Mouse (Mus musculus): ENCODE results near the gene Tubgcp6. TPM values are rescaled to one million over a fixed set of nuclear protein-coding genes. Genes with fewer than 3 reads are reported as not detected.

Gene Tubgcp6
- total and polyA plus RNA-seq, 2 experiments, result 6.5 to 13.2 TPM

DNA sequence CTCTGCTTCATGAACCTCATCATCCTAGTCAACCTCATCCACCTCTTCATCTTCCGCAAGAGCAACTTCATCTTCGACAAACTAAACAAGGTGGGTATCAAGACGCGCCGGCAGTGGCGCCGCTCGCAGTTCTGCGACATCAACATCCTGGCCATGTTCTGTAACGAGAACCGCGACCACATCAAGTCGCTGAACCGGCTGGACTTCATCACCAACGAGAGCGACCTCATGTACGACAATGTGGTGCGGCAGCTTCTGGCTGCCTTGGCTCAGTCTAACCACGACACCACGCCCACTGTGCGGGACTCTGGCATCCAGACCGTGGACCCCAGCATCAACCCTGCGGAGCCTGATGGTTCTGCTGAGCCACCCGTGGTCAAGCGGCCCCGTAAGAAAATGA lies 54.7 kb downstream of the Tubgcp6 start:
- no peak for DNase-seq (ENCODE audit: extremely low read depth, low read depth, low spot score)
- H3K4me1 ChIP-seq (ENCODE audit: control insufficient read depth, insufficient read depth, low read length), result no peaks in the 10 kb centered on the region

DNA sequence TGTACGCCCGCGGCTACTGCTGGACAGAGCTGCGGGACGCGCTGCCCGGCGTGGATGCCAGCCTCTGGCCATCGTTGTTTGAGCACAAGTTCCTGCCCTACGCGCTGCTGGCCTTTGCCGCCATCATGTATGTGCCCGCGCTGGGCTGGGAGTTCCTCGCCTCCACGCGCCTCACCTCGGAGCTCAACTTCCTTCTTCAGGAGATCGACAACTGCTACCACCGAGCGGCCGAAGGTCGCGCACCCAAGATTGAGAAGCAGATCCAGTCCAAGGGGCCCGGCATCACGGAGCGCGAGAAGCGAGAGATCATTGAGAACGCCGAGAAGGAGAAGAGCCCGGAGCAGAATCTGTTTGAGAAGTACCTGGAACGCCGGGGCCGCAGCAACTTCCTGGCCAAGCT lies 55.3 kb downstream of the Tubgcp6 start:
- TF ChIP-seq POLR2A (IDR thresholded peaks at IDR 0.05; ENCODE audit: extremely low read depth, insufficient read depth, low read length), result no peak
- TF ChIP-seq CTCF (IDR thresholded peaks at IDR 0.05; ENCODE audit: low read depth, low read length), result no peak
- no peaks in the 10 kb centered on the region for H3K36me3 ChIP-seq (ENCODE audit: control insufficient read depth, insufficient read depth, low read length)
- H3K27ac ChIP-seq (replicated peaks; ENCODE audit: insufficient read depth, low read depth, low read length), result no peak overlapping the region
- no peaks in the 10 kb centered on the region for H3K4me1 ChIP-seq (ENCODE audit: control insufficient read depth, insufficient read depth, low read length)
- no peak overlapping the region for H3K4me3 ChIP-seq (ENCODE audit: insufficient read depth, low read depth, low read length)
- no peak overlapping the region for H3K9ac ChIP-seq (ENCODE audit: low read depth, low read length)
- DNase-seq (ENCODE audit: extremely low read depth, low read depth, low spot score), result no peak
- peaks cover 20% of the 10 kb centered on the region for H3K27me3 ChIP-seq (ENCODE audit: control insufficient read depth, insufficient read depth, low read length)
- no peaks in the 10 kb centered on the region for H3K79me2 ChIP-seq (ENCODE audit: control insufficient read depth, insufficient read depth, low read length)
- 19% methylated on average over 35 of the region's 35 CpGs for WGBS

More for the DNA sequence above, 54.7 kb downstream of the Tubgcp6 start:
- H3K4me3 ChIP-seq (ENCODE audit: insufficient read depth, low read depth, low read length), result no peak overlapping the region
- 22% methylated on average over 26 of the region's 26 CpGs for WGBS
- no peaks in the 10 kb centered on the region for H3K79me2 ChIP-seq (ENCODE audit: control insufficient read depth, insufficient read depth, low read length)
- TF ChIP-seq CTCF (IDR thresholded peaks at IDR 0.05; ENCODE audit: low read depth, low read length) (no peak), POLR2A (IDR thresholded peaks at IDR 0.05; ENCODE audit: extremely low read depth, insufficient read depth, low read length) (no peak)
- no peak overlapping the region for H3K9ac ChIP-seq (ENCODE audit: low read depth, low read length)
- no peaks in the 10 kb centered on the region for H3K36me3 ChIP-seq (ENCODE audit: control insufficient read depth, insufficient read depth, low read length)
- H3K27me3 ChIP-seq (ENCODE audit: control insufficient read depth, insufficient read depth, low read length), result peaks cover 20% of the 10 kb centered on the region
- H3K27ac ChIP-seq (replicated peaks; ENCODE audit: insufficient read depth, low read depth, low read length), result no peak overlapping the region

DNA sequence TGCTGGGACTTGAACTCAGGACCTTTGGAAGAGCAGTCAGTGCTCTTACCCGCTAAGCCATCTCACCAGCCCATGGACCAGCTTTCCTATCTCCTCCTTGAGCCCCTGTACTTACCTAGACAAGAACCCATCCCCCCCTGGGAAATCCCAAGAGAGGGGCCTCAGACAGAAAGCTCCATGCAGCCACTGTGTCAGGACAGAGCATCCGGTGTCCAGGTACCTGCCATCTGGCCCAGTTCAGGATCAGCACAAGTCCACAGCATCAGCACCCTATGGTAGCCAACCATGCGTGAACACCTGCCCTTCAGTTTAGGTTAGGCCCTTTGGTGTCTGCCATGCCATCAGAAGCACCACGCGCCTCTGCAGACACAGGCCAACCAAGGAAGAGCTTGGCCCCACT lies 58.0 kb downstream of the Tubgcp6 start:
- Histone ChIP-seq H3K4me3 (ENCODE audit: insufficient read depth, low read depth, low read length) (no peak overlapping the region), H3K4me1 (ENCODE audit: control insufficient read depth, insufficient read depth, low read length) (peaks cover 2% of the 10 kb centered on the region; the same call in 1 of the 2 replicates), H3K79me2 (ENCODE audit: control insufficient read depth, insufficient read depth, low read length) (no peaks in the 10 kb centered on the region), H3K36me3 (ENCODE audit: control insufficient read depth, insufficient read depth, low read length) (no peaks in the 10 kb centered on the region), H3K9ac (ENCODE audit: low read depth, low read length) (no peak overlapping the region), H3K27ac (replicated peaks; ENCODE audit: insufficient read depth, low read depth, low read length) (no peak overlapping the region), H3K27me3 (ENCODE audit: control insufficient read depth, insufficient read depth, low read length) (peaks cover 24% of the 10 kb centered on the region)
- TF ChIP-seq POLR2A (IDR thresholded peaks at IDR 0.05; ENCODE audit: extremely low read depth, insufficient read depth, low read length) (no peak), CTCF (IDR thresholded peaks at IDR 0.05; ENCODE audit: low read depth, low read length) (no peak)
- WGBS, result 92% methylated on average over 5 of the region's 5 CpGs
- no peak for DNase-seq (ENCODE audit: extremely low read depth, low read depth, low spot score)

DNA sequence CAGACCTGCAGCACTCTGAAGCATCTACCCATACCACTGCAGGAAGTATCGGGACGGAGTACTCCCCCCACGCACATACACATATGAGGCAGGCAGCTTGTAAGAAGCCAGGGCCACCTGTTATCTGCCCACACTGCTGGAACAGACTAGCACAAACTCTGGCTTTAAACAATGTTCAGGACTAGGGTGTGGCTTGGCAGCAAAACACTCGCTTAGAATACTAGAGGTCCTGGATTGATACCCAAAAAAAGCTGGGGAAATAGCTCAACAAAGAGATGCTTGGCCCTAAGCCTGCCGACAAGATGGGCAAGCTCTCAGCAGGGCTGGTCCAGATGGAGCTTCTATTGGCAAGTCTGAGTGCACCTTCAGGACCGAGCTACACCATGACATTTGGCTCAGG lies 59.4 kb downstream of the Tubgcp6 start:
- peaks cover 23% of the 10 kb centered on the region for H3K27me3 ChIP-seq (ENCODE audit: control insufficient read depth, insufficient read depth, low read length)

DNA sequence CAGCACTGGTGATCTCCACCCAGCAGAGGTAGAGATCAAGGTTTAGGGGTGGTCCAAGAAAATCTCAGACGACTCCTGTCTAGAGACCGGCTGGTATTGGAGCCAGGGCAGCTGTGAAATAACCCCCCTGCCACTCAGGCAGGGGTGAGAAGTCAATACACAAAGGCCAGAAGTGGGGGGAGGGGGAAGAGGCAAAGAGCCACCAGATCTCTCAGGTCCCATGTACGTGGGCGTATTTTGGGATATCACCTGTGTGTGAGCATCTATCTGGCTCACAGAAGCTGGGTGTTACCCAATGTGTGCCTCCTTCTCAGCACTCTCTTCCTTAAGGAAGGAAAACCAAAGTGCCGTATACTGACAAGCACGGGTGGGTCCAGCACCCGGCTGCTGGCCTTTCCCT lies 59.9 kb downstream of the Tubgcp6 start:
- Histone ChIP-seq H3K4me1 (ENCODE audit: control insufficient read depth, insufficient read depth, low read length) (peaks cover 2% of the 10 kb centered on the region; the same call in 1 of the 2 replicates), H3K79me2 (ENCODE audit: control insufficient read depth, insufficient read depth, low read length) (no peaks in the 10 kb centered on the region), H3K4me3 (ENCODE audit: insufficient read depth, low read depth, low read length) (no peak overlapping the region), H3K9ac (ENCODE audit: low read depth, low read length) (no peak overlapping the region), H3K36me3 (ENCODE audit: control insufficient read depth, insufficient read depth, low read length) (no peaks in the 10 kb centered on the region), H3K27me3 (ENCODE audit: control insufficient read depth, insufficient read depth, low read length) (peaks cover 18% of the 10 kb centered on the region), H3K27ac (replicated peaks; ENCODE audit: insufficient read depth, low read depth, low read length) (no peak overlapping the region)
- DNase-seq (ENCODE audit: extremely low read depth, low read depth, low spot score), result no peak
- 78% methylated on average over 7 of the region's 7 CpGs for WGBS
- TF ChIP-seq CTCF (IDR thresholded peaks at IDR 0.05; ENCODE audit: low read depth, low read length) (no peak), POLR2A (IDR thresholded peaks at IDR 0.05; ENCODE audit: extremely low read depth, insufficient read depth, low read length) (no peak)

More for the DNA sequence above, 59.4 kb downstream of the Tubgcp6 start:
- Histone ChIP-seq H3K36me3 (ENCODE audit: control insufficient read depth, insufficient read depth, low read length) (no peaks in the 10 kb centered on the region), H3K9ac (ENCODE audit: low read depth, low read length) (no peak overlapping the region), H3K79me2 (ENCODE audit: control insufficient read depth, insufficient read depth, low read length) (no peaks in the 10 kb centered on the region), H3K4me3 (ENCODE audit: insufficient read depth, low read depth, low read length) (no peak overlapping the region), H3K4me1 (ENCODE audit: control insufficient read depth, insufficient read depth, low read length) (peaks cover 2% of the 10 kb centered on the region; the same call in 1 of the 2 replicates), H3K27ac (replicated peaks; ENCODE audit: insufficient read depth, low read depth, low read length) (no peak overlapping the region)
- TF ChIP-seq POLR2A (IDR thresholded peaks at IDR 0.05; ENCODE audit: extremely low read depth, insufficient read depth, low read length), result no peak
- TF ChIP-seq CTCF (IDR thresholded peaks at IDR 0.05; ENCODE audit: low read depth, low read length), result no peak
- DNase-seq (ENCODE audit: extremely low read depth, low read depth, low spot score), result no peak
- 85% methylated on average over 6 of the region's 6 CpGs for WGBS

DNA sequence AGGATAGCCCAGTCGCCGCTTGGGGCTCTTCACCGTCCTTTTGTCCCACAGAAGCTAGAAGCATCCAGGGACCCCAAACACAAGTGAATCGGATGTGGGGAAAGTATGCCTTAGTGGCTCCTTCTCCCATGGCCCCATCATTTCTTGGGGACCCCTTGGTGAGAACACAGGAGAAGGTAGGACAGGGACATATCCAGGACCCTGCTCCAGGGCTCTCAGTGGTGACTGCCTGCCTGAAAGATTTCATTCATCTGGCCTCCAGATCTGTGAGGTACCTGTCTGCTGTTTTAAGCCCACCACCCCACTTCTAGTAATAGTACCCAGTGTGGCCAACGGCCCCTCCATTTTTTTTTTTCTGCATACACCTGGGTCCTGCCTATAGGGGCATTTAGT lies 60.4 kb downstream of the Tubgcp6 start:
- Histone ChIP-seq H3K79me2 (ENCODE audit: control insufficient read depth, insufficient read depth, low read length) (no peaks in the 10 kb centered on the region), H3K4me1 (ENCODE audit: control insufficient read depth, insufficient read depth, low read length) (peaks cover 2% of the 10 kb centered on the region; the same call in 1 of the 2 replicates), H3K27ac (replicated peaks; ENCODE audit: insufficient read depth, low read depth, low read length) (no peak overlapping the region), H3K36me3 (ENCODE audit: control insufficient read depth, insufficient read depth, low read length) (no peaks in the 10 kb centered on the region), H3K27me3 (ENCODE audit: control insufficient read depth, insufficient read depth, low read length) (peaks cover 13% of the 10 kb centered on the region), H3K4me3 (ENCODE audit: insufficient read depth, low read depth, low read length) (no peak overlapping the region), H3K9ac (ENCODE audit: low read depth, low read length) (no peak overlapping the region)
- no peak for DNase-seq (ENCODE audit: extremely low read depth, low read depth, low spot score)
- TF ChIP-seq CTCF (IDR thresholded peaks at IDR 0.05; ENCODE audit: low read depth, low read length), result no peak
- WGBS, result 75% methylated on average over 5 of the region's 5 CpGs
